Mouse (Mus musculus): Measurements from ENCODE around the gene Fgf15. TPM values are rescaled to one million over a fixed set of nuclear protein-coding genes. Genes with fewer than 3 reads are reported as not detected.
"Not testable (repeated sequence)": the region's sequence is repeated elsewhere in the genome, so short reads cannot be mapped to it uniquely, and the experiment has no call there.

Fgf15 gene
- polyA plus RNA-seq, 1 experiment from 2014 or later, result not detected

DNA sequence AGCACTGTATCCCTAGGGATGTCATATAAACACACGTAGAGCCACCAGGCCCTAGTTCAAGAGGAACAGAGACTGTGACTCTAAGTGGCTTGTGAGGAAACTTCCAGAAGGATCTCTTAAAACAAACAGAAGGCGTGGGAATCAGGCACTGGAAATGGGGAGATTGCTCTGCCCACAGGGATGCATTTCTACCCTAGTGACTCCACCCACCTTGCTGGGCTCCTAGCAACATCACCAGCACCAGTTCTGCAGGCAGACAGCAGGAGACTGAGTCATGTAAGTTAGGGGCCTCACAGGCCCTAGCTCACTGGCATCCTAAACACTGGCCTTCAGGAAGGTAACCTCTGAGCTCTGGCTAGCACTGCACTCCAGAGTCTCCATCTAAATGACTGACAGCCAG lies 4.5 kb upstream of the Fgf15 start:
- 77% methylated on average over 2 of the region's 2 CpGs for WGBS
- H3K4me1 ChIP-seq (replicated peaks), result peaks cover 23% of the 10 kb centered on the region
- H3K4me2 ChIP-seq, result no peak overlapping the region
- ATAC-seq (replicated peaks; ENCODE audit: insufficient number of reproducible peaks, insufficient read depth, low FRiP score, low read depth), result no peak
- H3K9ac ChIP-seq, result no peak overlapping the region
- H3K4me3 ChIP-seq, result no peak overlapping the region
- no peaks in the 10 kb centered on the region for H3K36me3 ChIP-seq
- peaks cover 70% of the 10 kb centered on the region for H3K27me3 ChIP-seq
- H3K9me3 ChIP-seq (replicated peaks), result no peaks in the 10 kb centered on the region
- no peak overlapping the region for H3K27ac ChIP-seq

DNA sequence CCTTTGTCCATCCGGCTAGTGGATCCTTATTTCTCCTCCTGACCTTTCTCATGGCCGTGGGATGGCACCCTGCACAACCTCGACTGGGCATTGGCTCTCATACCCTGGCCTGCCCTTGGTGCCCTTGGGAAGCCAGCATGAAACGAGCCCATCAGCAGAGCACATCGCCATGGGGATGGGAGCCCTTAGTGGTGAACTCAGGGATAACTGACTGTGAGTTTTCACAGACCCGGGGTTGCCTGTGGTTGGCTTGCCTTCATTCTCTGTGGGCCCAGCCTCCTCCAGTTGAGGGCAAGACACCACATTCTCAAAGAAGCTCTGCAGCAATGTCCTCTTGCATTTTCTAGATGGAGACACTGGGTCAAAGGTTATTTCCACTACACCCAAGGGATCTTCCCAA lies 4.0 kb upstream of the Fgf15 start:
- H3K27me3 ChIP-seq, result peaks cover 75% of the 10 kb centered on the region
- H3K9me3 ChIP-seq (replicated peaks), result no peaks in the 10 kb centered on the region
- no peak overlapping the region for H3K4me3 ChIP-seq
- H3K9ac ChIP-seq, result no peak overlapping the region
- no peak overlapping the region for H3K4me2 ChIP-seq
- no peaks in the 10 kb centered on the region for H3K36me3 ChIP-seq
- no peak for ATAC-seq (replicated peaks; ENCODE audit: insufficient number of reproducible peaks, insufficient read depth, low FRiP score, low read depth)
- H3K27ac ChIP-seq, result no peak overlapping the region
- H3K4me1 ChIP-seq (replicated peaks), result peaks cover 27% of the 10 kb centered on the region
- 48% methylated on average over 6 of the region's 6 CpGs for WGBS

DNA sequence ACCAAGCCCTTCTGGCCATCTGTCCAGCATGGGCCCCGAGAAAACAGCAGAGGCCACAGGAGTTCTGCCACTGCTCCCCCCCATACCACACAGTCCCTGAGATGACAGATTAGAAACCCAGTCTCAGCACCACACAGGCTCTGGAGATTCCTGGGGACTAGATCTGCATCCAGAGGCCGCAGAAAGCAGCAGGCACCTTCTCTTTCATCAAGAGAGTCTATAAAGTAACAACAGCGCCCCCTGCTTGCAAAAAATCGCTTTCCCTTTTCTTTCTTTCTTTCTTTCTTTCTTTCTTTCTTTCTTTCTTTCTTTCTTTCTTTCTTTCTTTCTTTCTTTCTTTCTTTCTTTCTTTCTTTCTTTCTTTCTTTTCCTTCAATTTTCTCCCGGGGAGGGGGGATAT lies 2.1 kb upstream of the Fgf15 start:
- Histone ChIP-seq H3K36me3 (no peaks in the 10 kb centered on the region), H3K4me2 (no peak overlapping the region; the same call in 1 of the 2 replicates), H3K9ac (no peak overlapping the region), H3K9me3 (replicated peaks) (no peaks in the 10 kb centered on the region), H3K4me1 (replicated peaks) (peaks cover 24% of the 10 kb centered on the region), H3K27me3 (peaks cover 75% of the 10 kb centered on the region), H3K4me3 (no peak overlapping the region), H3K27ac (no peak overlapping the region)
- 7% methylated on average over 5 of the region's 5 CpGs for WGBS
- ATAC-seq (replicated peaks; ENCODE audit: insufficient number of reproducible peaks, insufficient read depth, low FRiP score, low read depth), result no peak

- Histone ChIP-seq H3K27ac (no peak overlapping the region), H3K4me2 (peak overlapping the region; percentile 95), H3K4me1 (replicated peaks) (peaks cover 24% of the 10 kb centered on the region), H3K9me3 (replicated peaks) (no peaks in the 10 kb centered on the region), H3K27me3 (peaks cover 75% of the 10 kb centered on the region), H3K36me3 (no peaks in the 10 kb centered on the region), H3K4me3 (peak overlapping the region; percentile 57), H3K9ac (no peak overlapping the region)
- 9% methylated on average over 4 of the region's 4 CpGs for WGBS
- no peak for ATAC-seq (replicated peaks; ENCODE audit: insufficient number of reproducible peaks, insufficient read depth, low FRiP score, low read depth)
Measured at GRCm38 (mm10) chr7:144894706-144895105, 1.6 kb upstream of the Fgf15 start.

DNA sequence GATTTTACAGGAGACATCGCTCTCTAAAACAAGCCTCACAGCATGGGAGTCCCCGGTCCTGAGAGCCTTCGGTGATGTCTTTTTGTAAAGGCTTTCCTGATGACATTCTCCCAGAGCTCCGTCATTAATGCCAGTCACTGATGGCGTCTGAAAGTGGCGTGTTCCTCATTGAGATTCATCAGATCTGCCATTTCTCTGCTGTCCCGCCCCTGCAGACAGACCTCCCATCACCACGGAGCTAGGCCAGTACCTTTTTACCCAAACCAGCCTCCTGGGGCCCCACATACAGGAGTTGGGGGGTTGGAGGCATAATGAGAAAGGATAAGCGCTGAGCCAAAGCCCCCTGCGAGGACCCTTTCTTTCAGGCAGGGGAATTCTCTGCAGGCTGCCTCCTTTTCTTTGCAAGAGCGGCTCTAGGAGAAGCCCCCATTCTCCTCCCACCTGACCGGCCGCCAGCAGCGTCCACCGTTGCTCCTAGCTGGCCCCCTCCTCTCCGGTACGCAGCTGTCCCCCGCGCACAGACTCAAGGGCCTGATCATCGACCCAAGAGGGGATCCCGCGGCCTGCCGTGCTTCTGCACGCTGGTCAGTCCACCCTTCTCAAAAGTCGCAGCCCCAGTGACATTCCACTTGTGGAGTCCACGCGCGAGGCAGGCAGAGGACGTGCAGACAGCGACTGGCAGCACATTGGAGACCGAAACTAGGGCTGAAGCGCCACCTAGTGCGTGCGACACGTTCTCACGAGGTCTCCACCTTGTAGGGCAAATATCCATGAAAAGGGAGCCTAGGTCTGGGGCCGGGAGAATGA lies 823 bp upstream of the Fgf15 start:
- Histone ChIP-seq H3K9me3 (replicated peaks) (no peaks in the 10 kb centered on the region), H3K27me3 (peaks cover 79% of the 10 kb centered on the region), H3K4me1 (replicated peaks) (peaks cover 24% of the 10 kb centered on the region), H3K27ac (no peak overlapping the region), H3K4me2 (peak overlapping the region; percentile 95), H3K4me3 (peak overlapping the region; percentile 57), H3K36me3 (no peaks in the 10 kb centered on the region), H3K9ac (peak overlapping the region; percentile 51)
- peak; percentile 50 for ATAC-seq (replicated peaks; ENCODE audit: insufficient number of reproducible peaks, insufficient read depth, low FRiP score, low read depth)
- WGBS, result under 1% methylated on average over 37 of the region's 37 CpGs

GRCm38 (mm10) chr7:144898506-144898905 lies 2.2 kb downstream of the Fgf15 start:
- H3K4me1 ChIP-seq (replicated peaks), result peaks cover 24% of the 10 kb centered on the region
- H3K27me3 ChIP-seq, result peaks cover 70% of the 10 kb centered on the region
- no peaks in the 10 kb centered on the region for H3K9me3 ChIP-seq (replicated peaks)
- no peak overlapping the region for H3K9ac ChIP-seq
- no peak overlapping the region for H3K4me3 ChIP-seq
- no peak overlapping the region for H3K4me2 ChIP-seq
- 63% methylated on average over 6 of the region's 6 CpGs for WGBS
- ATAC-seq (replicated peaks; ENCODE audit: insufficient number of reproducible peaks, insufficient read depth, low FRiP score, low read depth), result no peak
- H3K27ac ChIP-seq, result no peak overlapping the region
- H3K36me3 ChIP-seq, result no peaks in the 10 kb centered on the region

GRCm38 (mm10) chr7:144905514-144905913 lies 9.2 kb downstream of the Fgf15 start:
- ATAC-seq (replicated peaks; ENCODE audit: insufficient number of reproducible peaks, insufficient read depth, low FRiP score, low read depth); H3K36me3 ChIP-seq; H3K4me1 ChIP-seq (replicated peaks); H3K9me3 ChIP-seq (replicated peaks); H3K4me2 ChIP-seq; H3K4me3 ChIP-seq; H3K9ac ChIP-seq; H3K27ac ChIP-seq: not testable (repeated sequence)
- 92% methylated on average over 3 of the region's 3 CpGs for WGBS
- H3K27me3 ChIP-seq, result peaks cover 25% of the 10 kb centered on the region

DNA sequence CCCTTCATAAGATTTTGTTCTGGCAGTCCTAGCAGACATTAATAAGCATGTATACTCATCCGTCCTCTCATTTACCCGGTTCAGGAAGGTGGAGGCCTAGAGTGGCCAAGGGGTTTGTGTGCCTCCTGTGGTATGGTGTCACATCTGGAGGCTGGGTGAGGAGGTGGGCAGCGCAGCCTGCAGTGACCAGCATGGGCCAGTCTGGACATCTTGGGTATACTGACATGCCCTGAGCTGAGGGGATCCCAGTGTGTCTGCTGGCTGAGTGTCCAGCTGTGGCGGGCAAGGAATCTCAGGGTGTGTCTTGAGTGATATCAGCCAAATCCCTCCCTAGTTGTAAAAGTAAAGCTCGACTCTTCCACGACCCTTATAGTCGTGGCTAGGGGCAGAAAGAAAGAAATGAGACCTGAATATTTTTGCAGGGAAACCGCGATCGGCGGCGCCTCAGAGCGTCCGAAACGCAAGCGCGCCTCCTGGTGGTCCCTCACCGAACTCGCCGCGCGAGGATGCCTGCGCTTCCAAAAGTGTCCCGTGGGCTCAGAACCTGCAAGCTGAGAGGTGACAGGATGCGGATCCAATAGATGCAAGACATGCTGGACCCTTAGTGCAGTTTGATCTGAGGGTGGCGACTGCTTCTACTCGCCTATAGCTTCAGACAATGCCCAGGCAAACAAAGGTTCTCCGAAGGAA lies 10.5 kb downstream of the Fgf15 start:
- H3K4me1 ChIP-seq (replicated peaks), result peaks cover 5% of the 10 kb centered on the region
- peak overlapping the region; percentile 50 for H3K4me2 ChIP-seq
- H3K9ac ChIP-seq, result peak overlapping the region; percentile 25; the same call in 1 of the 2 replicates
- H3K27me3 ChIP-seq, result peaks cover 20% of the 10 kb centered on the region
- no peak overlapping the region for H3K27ac ChIP-seq
- WGBS, result 12% methylated on average over 28 of the region's 28 CpGs
- ATAC-seq (replicated peaks; ENCODE audit: insufficient number of reproducible peaks, insufficient read depth, low FRiP score, low read depth), result 0 out of 2 replicates have a peak, but pooled peaks have one; percentile 38
- H3K9me3 ChIP-seq (replicated peaks), result 0 out of 2 replicates have a peak, but pooled peaks cover 3% of the 10 kb centered on the region
- no peaks in the 10 kb centered on the region for H3K36me3 ChIP-seq
- H3K4me3 ChIP-seq, result peak overlapping the region; percentile 16; the same call in 1 of the 2 replicates

DNA sequence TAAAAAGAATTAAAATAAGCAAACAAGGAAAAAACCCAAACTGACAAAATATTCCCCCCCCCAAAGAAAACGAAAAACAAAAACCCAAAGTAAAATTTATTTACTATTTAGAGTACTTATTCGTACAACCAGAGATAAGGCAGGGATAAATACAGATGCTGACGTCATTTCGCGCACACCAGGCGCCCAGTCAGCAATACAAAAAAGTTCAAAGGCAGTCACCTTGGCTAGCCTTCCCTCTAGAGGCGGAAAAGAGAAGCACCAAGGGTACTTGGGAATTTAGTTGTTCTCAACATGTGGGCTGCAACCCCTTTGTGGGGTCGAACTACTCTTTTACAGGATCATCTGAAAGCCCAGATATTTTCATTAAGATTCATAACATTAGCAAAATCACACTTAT lies 11.5 kb downstream of the Fgf15 start:
- peaks cover 20% of the 10 kb centered on the region for H3K27me3 ChIP-seq
- H3K9ac ChIP-seq, result no peak overlapping the region
- peaks cover 5% of the 10 kb centered on the region for H3K4me1 ChIP-seq (replicated peaks)
- no peak overlapping the region for H3K27ac ChIP-seq
- H3K4me3 ChIP-seq, result no peak overlapping the region
- H3K36me3 ChIP-seq, result no peaks in the 10 kb centered on the region
- WGBS, result 8% methylated on average over 8 of the region's 8 CpGs
- ATAC-seq (replicated peaks; ENCODE audit: insufficient number of reproducible peaks, insufficient read depth, low FRiP score, low read depth), result no peak; the same call in 1 of the 2 replicates
- H3K9me3 ChIP-seq (replicated peaks), result 0 out of 2 replicates have a peak, but pooled peaks cover 3% of the 10 kb centered on the region
- no peak overlapping the region for H3K4me2 ChIP-seq

GRCm38 (mm10) chr7:144908705-144909104 lies 12.4 kb downstream of the Fgf15 start:
- Histone ChIP-seq H3K4me2 (no peak overlapping the region), H3K36me3 (no peaks in the 10 kb centered on the region), H3K27ac (no peak overlapping the region), H3K9me3 (replicated peaks) (0 out of 2 replicates have a peak, but pooled peaks cover 3% of the 10 kb centered on the region), H3K4me3 (no peak overlapping the region), H3K4me1 (replicated peaks) (peaks cover 5% of the 10 kb centered on the region), H3K9ac (no peak overlapping the region), H3K27me3 (peaks cover 20% of the 10 kb centered on the region)
- WGBS, result 28% methylated on average over 7 of the region's 7 CpGs
- ATAC-seq (replicated peaks; ENCODE audit: insufficient number of reproducible peaks, insufficient read depth, low FRiP score, low read depth), result no peak

GRCm38 (mm10) chr7:144911121-144911520 lies 14.8 kb downstream of the Fgf15 start:
- Histone ChIP-seq H3K9ac (no peak overlapping the region), H3K9me3 (replicated peaks) (no peaks in the 10 kb centered on the region), H3K4me2 (no peak overlapping the region), H3K36me3 (no peaks in the 10 kb centered on the region), H3K27ac (no peak overlapping the region), H3K4me1 (replicated peaks) (peaks cover 18% of the 10 kb centered on the region), H3K4me3 (no peak overlapping the region), H3K27me3 (0 out of 2 replicates have a peak, but pooled peaks cover 10% of the 10 kb centered on the region)
- WGBS, result 69% methylated on average over 1 of the region's 1 CpGs
- ATAC-seq (replicated peaks; ENCODE audit: insufficient number of reproducible peaks, insufficient read depth, low FRiP score, low read depth), result no peak
